Mouse (Mus musculus) retina, postnatal 1 day (tissue): Measurements from ENCODE around the gene Nudt15.
"Not testable (repeated sequence)": the region's sequence is repeated elsewhere in the genome, so short reads cannot be mapped to it uniquely, and the experiment has no call there.

Source experiments
- DNase-seq: peaks from one replicate; pipeline ENCODE4 v3.0.0-alpha.2; 2012

Nudt15 gene

GRCm38 (mm10) chr14:73548051-73548450 is at the start of gene Nudt15:
TSS of gene Nudt15 (minus strand) at chr14:73548242.
- DNase-seq: no peak

- no peak for DNase-seq
Measured at GRCm38 (mm10) chr14:73592166-73592565, 44.1 kb upstream of the Nudt15 start.

- DNase-seq: no peak
Measured at GRCm38 (mm10) chr14:73588080-73588479, 40.0 kb upstream of the Nudt15 start.

GRCm38 (mm10) chr14:73576336-73576735 is 28.3 kb upstream of the Nudt15 start:
- no peak for DNase-seq

- DNase-seq: peak; percentile 18
Measured at GRCm38 (mm10) chr14:73574053-73574452, 26.0 kb upstream of the Nudt15 start.

DNA sequence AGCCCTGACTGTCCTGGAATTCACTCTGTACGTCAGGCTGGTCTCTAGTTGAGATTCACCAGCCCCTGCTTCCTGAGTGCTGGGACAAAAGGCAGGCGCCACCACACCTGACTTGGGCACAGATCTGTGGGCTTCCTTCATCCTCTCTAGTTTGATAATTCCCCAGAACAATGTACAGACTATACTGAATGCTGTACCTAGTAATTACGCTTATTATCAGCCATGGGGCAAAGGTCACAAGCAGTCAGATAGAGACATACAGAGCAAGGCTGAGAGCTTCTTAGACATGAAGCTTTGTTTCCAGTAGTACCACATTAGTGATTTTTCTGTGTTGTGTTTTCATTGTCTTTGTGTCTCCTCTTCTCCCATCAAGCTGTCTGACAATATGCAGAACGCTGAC is 23.1 kb upstream of the Nudt15 start:
- no peak for DNase-seq

GRCm38 (mm10) chr14:73569831-73570230 is 21.8 kb upstream of the Nudt15 start:
- DNase-seq: not testable (repeated sequence)

DNA sequence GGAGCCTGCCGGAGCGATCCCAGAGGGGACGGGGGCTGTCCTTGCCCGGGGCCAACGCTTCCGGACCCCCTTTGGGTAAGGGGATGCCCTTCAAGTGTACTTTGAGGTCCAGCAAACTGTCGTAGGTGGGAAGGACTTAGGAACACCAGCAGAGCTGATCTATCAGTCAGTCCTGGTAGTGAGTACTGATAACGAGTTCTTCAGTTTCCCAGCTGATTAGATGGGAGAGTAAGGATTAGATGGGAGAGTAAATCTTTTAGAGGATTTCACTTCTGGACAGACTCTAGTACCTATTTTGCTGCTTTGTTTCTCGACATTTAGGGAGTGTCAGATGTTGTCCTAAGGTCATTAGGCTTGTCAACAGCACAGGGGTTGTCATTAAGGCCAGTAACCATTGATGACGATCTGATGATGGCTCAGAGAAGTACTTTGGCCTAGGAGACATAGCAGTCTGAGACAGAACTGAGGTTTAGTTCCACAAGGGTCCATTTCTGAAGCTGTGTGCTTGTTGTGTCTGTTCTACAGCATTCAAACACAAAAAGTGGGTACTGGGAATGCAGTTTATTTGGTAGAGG is 5.2 kb upstream of the Nudt15 start:
- no peak for DNase-seq

DNA sequence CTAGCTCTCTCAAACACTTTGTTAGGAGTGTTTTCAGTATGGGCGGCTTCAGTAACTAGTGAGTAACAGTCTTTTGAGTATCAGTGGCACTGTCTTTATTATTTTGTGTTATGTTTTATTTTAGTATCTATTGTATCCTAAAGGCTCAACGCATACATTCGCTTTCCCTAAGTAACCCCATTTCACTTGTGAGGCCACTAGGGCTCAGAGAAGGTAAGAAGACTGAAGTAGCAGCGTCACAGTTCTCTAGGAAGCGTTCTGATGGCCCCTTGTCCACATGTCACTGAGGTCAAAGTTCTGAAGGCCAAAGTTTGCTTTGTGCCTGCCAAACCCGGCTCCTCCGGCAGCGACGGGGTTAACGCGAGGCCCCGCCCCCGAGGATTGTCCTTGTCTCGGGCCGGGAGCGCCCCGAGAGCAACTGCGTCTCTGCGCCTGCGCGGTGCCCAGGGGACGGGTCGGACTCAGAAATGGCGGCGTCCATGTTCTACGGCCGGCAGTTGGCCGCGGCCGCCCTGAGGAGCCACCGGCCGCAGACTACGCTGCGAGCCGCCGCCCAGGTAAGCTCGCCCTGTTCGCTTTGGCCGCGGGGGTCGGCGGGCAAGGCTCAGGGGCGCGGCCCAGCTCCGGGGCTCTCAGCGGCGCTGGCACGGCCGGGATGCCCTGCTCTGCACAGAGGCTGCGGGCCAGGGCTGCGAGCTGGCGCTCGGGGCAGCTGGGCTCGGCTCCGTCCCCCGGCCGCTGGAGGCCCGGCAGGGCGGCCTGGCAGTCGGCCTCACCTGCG is 4.5 kb upstream of the Nudt15 start:
- DNase-seq: peak; percentile 95

- no peak for DNase-seq
Measured at GRCm38 (mm10) chr14:73551164-73551563, 3.1 kb upstream of the Nudt15 start.

DNA sequence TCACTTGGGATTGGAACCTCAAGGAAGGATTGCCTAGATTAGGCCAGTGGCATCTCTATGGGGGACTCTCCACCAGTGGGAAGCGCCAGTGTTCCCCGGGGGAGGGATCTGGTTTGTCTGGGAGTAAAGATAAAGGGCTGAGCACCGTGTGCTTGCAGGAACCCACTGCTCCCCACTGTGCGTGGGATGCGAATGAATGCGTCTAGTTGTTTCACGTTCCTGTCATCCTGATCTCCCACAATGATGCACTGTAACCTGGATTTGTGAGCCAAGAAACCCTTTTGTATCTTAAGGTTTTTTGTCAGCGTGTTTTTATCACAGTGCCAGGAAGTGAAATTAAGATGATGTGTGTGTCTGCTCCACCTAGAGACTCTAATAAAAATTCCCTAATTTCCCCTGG is 2.7 kb upstream of the Nudt15 start:
- no peak for DNase-seq

GRCm38 (mm10) chr14:73550291-73550690 is 2.2 kb upstream of the Nudt15 start:
- no peak for DNase-seq

DNA sequence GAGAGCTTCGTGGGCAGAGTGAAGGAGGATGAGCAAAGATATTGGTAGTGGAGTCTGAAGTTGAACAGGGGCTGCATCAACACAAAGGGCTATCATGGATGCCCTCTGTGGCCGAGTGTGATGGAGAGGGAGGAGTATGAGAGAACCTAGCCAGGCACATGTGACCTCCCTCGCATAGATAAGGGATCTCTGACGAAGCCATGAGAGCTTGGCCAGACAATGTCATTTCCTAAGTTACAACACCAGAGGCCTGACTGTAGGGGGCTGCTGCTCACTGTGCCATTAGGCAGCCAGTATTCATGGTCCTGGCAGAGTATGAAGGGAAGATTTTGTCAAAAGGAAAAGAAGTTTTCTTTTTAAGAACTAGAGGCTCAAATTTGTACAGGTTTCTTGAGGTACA is 1.0 kb downstream of the Nudt15 start:
- DNase-seq: no peak

DNA sequence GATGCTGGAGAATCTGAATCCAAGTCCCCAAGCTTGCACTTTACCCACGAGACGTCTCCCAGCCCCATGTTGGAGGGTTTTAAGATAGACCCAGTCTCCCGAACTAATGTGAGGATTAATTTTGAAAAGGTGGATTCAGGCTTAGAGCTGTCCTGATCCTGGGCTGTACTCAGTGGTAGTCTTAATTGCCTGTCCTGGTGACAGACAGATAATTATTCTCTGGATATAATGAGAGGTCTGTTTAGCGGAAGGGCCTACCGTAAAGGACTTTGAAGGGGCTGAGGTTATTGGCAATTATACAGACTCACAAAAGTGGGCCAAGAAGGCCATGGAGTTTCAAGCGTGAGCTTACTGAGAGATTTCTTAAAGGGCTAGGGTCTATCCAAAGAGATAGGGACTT is 4.3 kb downstream of the Nudt15 start:
- DNase-seq: peak; percentile 72

DNA sequence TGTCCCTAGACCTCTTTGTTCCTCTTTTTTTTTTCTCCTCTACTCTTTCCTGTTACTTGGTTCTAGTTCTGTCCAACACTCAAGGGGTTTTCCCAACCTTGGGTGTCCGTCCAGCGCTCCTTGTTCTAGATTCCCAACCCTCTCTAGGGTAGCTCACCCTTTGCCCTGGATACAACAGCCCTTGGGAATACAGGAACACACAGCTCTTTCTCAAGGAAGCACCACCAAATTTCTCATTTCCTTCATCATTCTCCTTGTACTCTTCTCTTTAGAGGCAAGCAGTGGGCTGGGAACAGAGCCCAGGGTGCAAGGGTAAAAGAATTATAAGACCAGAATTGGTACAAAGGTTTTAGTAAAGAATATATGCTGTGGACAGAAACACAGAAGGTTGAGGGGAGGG is 12.4 kb downstream of the Nudt15 start:
- DNase-seq: no peak

- no peak for DNase-seq
Measured at GRCm38 (mm10) chr14:73533755-73534465, 14.1 kb downstream of the Nudt15 start.

- DNase-seq: not testable (repeated sequence)
Measured at GRCm38 (mm10) chr14:73528661-73529060, 19.4 kb downstream of the Nudt15 start.

GRCm38 (mm10) chr14:73524766-73525448 is 23.1 kb downstream of the Nudt15 start, which contains the start of gene Sucla2:
TSS of gene Sucla2 (plus strand) at chr14:73525319.
- peak; percentile 97 for DNase-seq

DNA sequence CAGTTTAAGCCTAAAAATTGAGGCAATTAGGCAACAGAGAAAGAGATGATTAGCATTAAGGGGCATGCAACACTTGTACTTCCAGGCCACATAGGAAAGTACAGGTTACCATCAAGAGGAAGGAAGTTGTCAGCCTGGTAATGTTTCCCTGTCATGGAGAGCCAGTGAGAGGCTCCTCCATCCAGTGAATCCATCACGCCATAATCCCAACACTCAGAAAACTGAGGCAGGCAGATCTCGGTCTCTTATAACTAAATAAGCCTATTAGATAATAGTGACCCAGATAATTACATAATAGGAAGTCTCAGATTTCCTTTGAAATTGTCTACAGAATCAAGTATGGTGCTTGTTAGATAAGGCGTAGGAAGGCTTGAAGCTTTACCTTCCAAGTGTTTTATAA is 23.9 kb downstream of the Nudt15 start:
- no peak for DNase-seq

- DNase-seq: peak; percentile 98
Measured at GRCm38 (mm10) chr14:73509765-73510423, 38.1 kb downstream of the Nudt15 start, which contains the start of gene Med4. TSS of gene Med4 (plus strand) at chr14:73510025.

- DNase-seq: no peak
Measured at GRCm38 (mm10) chr14:73508630-73509395, 39.2 kb downstream of the Nudt15 start.
